Mouse (Mus musculus): ENCODE data around the gene Rnf167. TPM values are rescaled to one million over a fixed set of nuclear protein-coding genes. Genes with fewer than 3 reads are reported as not detected.

Gene Rnf167
- polyA plus RNA-seq, 1 experiment, result 16.7 TPM

- TF ChIP-seq CEBPB (IDR thresholded peaks at IDR 0.05; ENCODE audit: insufficient read depth, poor library complexity, severe bottlenecking) (0 out of 2 replicates have a peak, but pooled peaks have one; percentile 36), SRF (IDR thresholded peaks at IDR 0.05; ENCODE audit: control insufficient read depth, insufficient read length, low read depth) (no peak), USF1 (IDR thresholded peaks at IDR 0.05; ENCODE audit: low read depth) (no peak), POLR2AphosphoS2 (IDR thresholded peaks at IDR 0.05; ENCODE audit: insufficient read length, low read depth) (peak; percentile 43), TCF12 (IDR thresholded peaks at IDR 0.05; ENCODE audit: insufficient read depth, poor library complexity, severe bottlenecking) (no peak), REST (IDR thresholded peaks at IDR 0.05; ENCODE audit: insufficient read depth, insufficient read length) (no peak), MYOD1 (IDR thresholded peaks at IDR 0.05; ENCODE audit: control insufficient read depth in 1 of 3, insufficient read length in 2 of 3, low read depth in 2 of 3) (no peak), TCF3 (IDR thresholded peaks at IDR 0.05; ENCODE audit: insufficient read length, low read depth) (no peak), POLR2A (IDR thresholded peaks at IDR 0.05; ENCODE audit: insufficient read length, low read depth) (no peak), E2F4 (IDR thresholded peaks at IDR 0.05; ENCODE audit: insufficient read depth) (no peak)
- H3K4me2 ChIP-seq (ENCODE audit: low read depth), result no peak overlapping the region
- no peak overlapping the region for H3K4me3 ChIP-seq
- H3K27me3 ChIP-seq (ENCODE audit: control insufficient read depth, insufficient read depth, insufficient read length), result no peaks in the 10 kb centered on the region
- H3K79me2 ChIP-seq (ENCODE audit: control insufficient read depth, insufficient read depth), result no peaks in the 10 kb centered on the region
- peaks cover 9% of the 10 kb centered on the region for H3K36me3 ChIP-seq (ENCODE audit: control insufficient read depth, insufficient read depth)
- H3ac ChIP-seq (ENCODE audit: control insufficient read depth, insufficient read length), result no peak overlapping the region
Measured at GRCm38 (mm10) chr11:70639976-70640375, 7.1 kb upstream of the Rnf167 start.

- H3K36me3 ChIP-seq (ENCODE audit: control insufficient read depth, insufficient read depth), result peaks cover 9% of the 10 kb centered on the region
- TF ChIP-seq CEBPB (IDR thresholded peaks at IDR 0.05; ENCODE audit: insufficient read depth, poor library complexity, severe bottlenecking) (no peak), POLR2AphosphoS2 (IDR thresholded peaks at IDR 0.05; ENCODE audit: insufficient read length, low read depth) (peak; percentile 50)
- peaks cover 10% of the 10 kb centered on the region for H3K79me2 ChIP-seq (ENCODE audit: control insufficient read depth, insufficient read depth)
- H3K27me3 ChIP-seq (ENCODE audit: control insufficient read depth, insufficient read depth, insufficient read length), result no peaks in the 10 kb centered on the region
- no peak overlapping the region for H3K4me2 ChIP-seq (ENCODE audit: low read depth)
- H3K4me3 ChIP-seq, result no peak overlapping the region
- no peak overlapping the region for H3ac ChIP-seq (ENCODE audit: control insufficient read depth, insufficient read length)
Measured at GRCm38 (mm10) chr11:70641241-70641640, 5.8 kb upstream of the Rnf167 start.

DNA sequence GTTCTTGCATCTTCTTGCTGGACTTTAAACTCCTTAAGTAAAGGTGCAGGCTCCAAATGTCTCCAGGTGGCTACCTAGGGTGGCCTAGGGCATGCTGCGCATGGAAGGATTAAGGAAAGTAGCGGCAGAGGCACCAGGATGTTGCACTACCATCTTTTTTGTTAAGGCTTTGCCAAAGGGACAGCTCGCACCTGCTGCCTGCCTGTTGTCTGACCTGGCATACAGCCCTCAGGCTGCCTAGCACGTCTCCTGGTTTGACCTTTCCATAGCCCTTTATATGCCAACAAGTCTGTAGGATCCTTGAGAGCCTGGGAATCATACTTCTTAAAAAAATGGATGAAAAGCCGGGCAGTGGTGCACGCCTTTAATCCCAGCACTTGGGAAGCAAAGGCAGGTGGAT lies 4.0 kb upstream of the Rnf167 start:
- H3ac ChIP-seq (ENCODE audit: control insufficient read depth, insufficient read length), result no peak overlapping the region
- H3K4me2 ChIP-seq (ENCODE audit: low read depth), result no peak overlapping the region
- no peak overlapping the region for H3K4me3 ChIP-seq
- H3K36me3 ChIP-seq (ENCODE audit: control insufficient read depth, insufficient read depth), result peaks cover 9% of the 10 kb centered on the region
- peaks cover 15% of the 10 kb centered on the region for H3K79me2 ChIP-seq (ENCODE audit: control insufficient read depth, insufficient read depth)
- H3K27me3 ChIP-seq (ENCODE audit: control insufficient read depth, insufficient read depth, insufficient read length), result no peaks in the 10 kb centered on the region
- TF ChIP-seq POLR2A (IDR thresholded peaks at IDR 0.05; ENCODE audit: insufficient read length, low read depth), result no peak
- peak in 1 of 3 experiments; percentile 53 for TF ChIP-seq MYOD1 (IDR thresholded peaks at IDR 0.05; ENCODE audit: control insufficient read depth in 1 of 3, insufficient read length in 2 of 3, low read depth in 2 of 3)
- TF ChIP-seq CEBPB (IDR thresholded peaks at IDR 0.05; ENCODE audit: insufficient read depth, poor library complexity, severe bottlenecking), result no peak
- TF ChIP-seq SRF (IDR thresholded peaks at IDR 0.05; ENCODE audit: control insufficient read depth, insufficient read length, low read depth), result no peak
- TF ChIP-seq MYOG (IDR thresholded peaks at IDR 0.05; ENCODE audit: control insufficient read depth in 1 of 3, insufficient read depth in 1 of 3, insufficient read length in 2 of 3, low read depth in 2 of 3), result no peak
- TF ChIP-seq POLR2AphosphoS2 (IDR thresholded peaks at IDR 0.05; ENCODE audit: insufficient read length, low read depth), result no peak

DNA sequence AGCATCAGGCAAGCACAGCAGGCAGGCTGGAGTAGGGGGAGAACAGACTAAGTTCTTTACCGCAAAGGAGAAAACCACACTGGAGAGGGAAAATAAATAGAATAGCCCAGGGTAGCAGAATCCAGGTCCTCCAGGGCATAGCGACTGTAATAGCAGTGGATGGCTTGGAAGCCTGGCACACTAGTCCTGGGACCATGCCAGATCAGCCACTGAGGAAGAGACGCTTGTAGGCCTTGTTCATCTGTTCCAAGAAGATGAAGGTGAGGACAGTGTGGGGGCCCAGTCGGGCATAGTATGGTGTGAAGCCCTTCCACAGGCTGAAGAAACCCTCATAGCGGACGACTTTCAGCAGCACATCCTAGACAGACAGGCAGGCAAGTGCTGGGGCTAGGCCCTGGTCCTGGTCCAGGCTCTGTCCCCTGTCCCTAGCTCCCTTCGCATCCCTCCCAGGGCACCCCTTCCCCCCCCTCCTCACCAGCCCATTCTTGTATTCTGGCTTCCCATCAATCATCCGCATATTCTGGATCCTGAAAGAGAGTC lies 2.4 kb upstream of the Rnf167 start:
- H3K4me2 ChIP-seq (ENCODE audit: low read depth), result no peak overlapping the region
- no peak for TF ChIP-seq TCF12 (IDR thresholded peaks at IDR 0.05; ENCODE audit: insufficient read depth, poor library complexity, severe bottlenecking)
- no peak for TF ChIP-seq MYOD1 (IDR thresholded peaks at IDR 0.05; ENCODE audit: control insufficient read depth in 1 of 3, insufficient read length in 2 of 3, low read depth in 2 of 3)
- no peak for TF ChIP-seq MAX (IDR thresholded peaks at IDR 0.05; ENCODE audit: low read depth)
- TF ChIP-seq E2F4 (IDR thresholded peaks at IDR 0.05; ENCODE audit: insufficient read depth), result no peak
- TF ChIP-seq SRF (IDR thresholded peaks at IDR 0.05; ENCODE audit: control insufficient read depth, insufficient read length, low read depth), result no peak
- no peak for TF ChIP-seq CEBPB (IDR thresholded peaks at IDR 0.05; ENCODE audit: insufficient read depth, poor library complexity, severe bottlenecking)
- TF ChIP-seq MYOG (IDR thresholded peaks at IDR 0.05; ENCODE audit: control insufficient read depth in 1 of 3, insufficient read depth in 1 of 3, insufficient read length in 2 of 3, low read depth in 2 of 3), result no peak
- TF ChIP-seq POLR2AphosphoS2 (IDR thresholded peaks at IDR 0.05; ENCODE audit: insufficient read length, low read depth), result no peak
- TF ChIP-seq POLR2A (IDR thresholded peaks at IDR 0.05; ENCODE audit: insufficient read length, low read depth), result no peak
- TF ChIP-seq TCF3 (IDR thresholded peaks at IDR 0.05; ENCODE audit: insufficient read length, low read depth), result no peak
- no peak for TF ChIP-seq REST (IDR thresholded peaks at IDR 0.05; ENCODE audit: insufficient read depth, insufficient read length)
- H3K27me3 ChIP-seq (ENCODE audit: control insufficient read depth, insufficient read depth, insufficient read length), result no peaks in the 10 kb centered on the region
- no peak overlapping the region for H3K4me3 ChIP-seq
- no peak overlapping the region for H3ac ChIP-seq (ENCODE audit: control insufficient read depth, insufficient read length)
- peaks cover 15% of the 10 kb centered on the region for H3K79me2 ChIP-seq (ENCODE audit: control insufficient read depth, insufficient read depth)
- peaks cover 18% of the 10 kb centered on the region for H3K36me3 ChIP-seq (ENCODE audit: control insufficient read depth, insufficient read depth)

- Histone ChIP-seq H3ac (ENCODE audit: control insufficient read depth, insufficient read length) (peak overlapping the region; percentile 62), H3K36me3 (ENCODE audit: control insufficient read depth, insufficient read depth) (peaks cover 28% of the 10 kb centered on the region), H3K79me2 (ENCODE audit: control insufficient read depth, insufficient read depth) (peaks cover 26% of the 10 kb centered on the region), H3K4me3 (peak overlapping the region; percentile 62), H3K27me3 (ENCODE audit: control insufficient read depth, insufficient read depth, insufficient read length) (no peaks in the 10 kb centered on the region), H3K4me2 (ENCODE audit: low read depth) (peak overlapping the region; percentile 91)
- no peak for TF ChIP-seq MYOG (IDR thresholded peaks at IDR 0.05; ENCODE audit: control insufficient read depth in 1 of 3, insufficient read depth in 1 of 3, insufficient read length in 2 of 3, low read depth in 2 of 3)
- TF ChIP-seq POLR2A (IDR thresholded peaks at IDR 0.05; ENCODE audit: insufficient read length, low read depth), result no peak
- TF ChIP-seq E2F4 (IDR thresholded peaks at IDR 0.05; ENCODE audit: insufficient read depth), result no peak
- TF ChIP-seq USF1 (IDR thresholded peaks at IDR 0.05; ENCODE audit: low read depth), result no peak
- TF ChIP-seq MAX (IDR thresholded peaks at IDR 0.05; ENCODE audit: low read depth), result no peak
- TF ChIP-seq REST (IDR thresholded peaks at IDR 0.05; ENCODE audit: insufficient read depth, insufficient read length), result no peak
- TF ChIP-seq MYOD1 (IDR thresholded peaks at IDR 0.05; ENCODE audit: control insufficient read depth in 1 of 3, insufficient read length in 2 of 3, low read depth in 2 of 3), result no peak
- no peak for TF ChIP-seq CEBPB (IDR thresholded peaks at IDR 0.05; ENCODE audit: insufficient read depth, poor library complexity, severe bottlenecking)
- TF ChIP-seq TCF12 (IDR thresholded peaks at IDR 0.05; ENCODE audit: insufficient read depth, poor library complexity, severe bottlenecking), result no peak
- TF ChIP-seq TCF3 (IDR thresholded peaks at IDR 0.05; ENCODE audit: insufficient read length, low read depth), result no peak
- no peak for TF ChIP-seq SRF (IDR thresholded peaks at IDR 0.05; ENCODE audit: control insufficient read depth, insufficient read length, low read depth)
- TF ChIP-seq POLR2AphosphoS2 (IDR thresholded peaks at IDR 0.05; ENCODE audit: insufficient read length, low read depth), result no peak
Measured at GRCm38 (mm10) chr11:70645461-70646258, 1.4 kb upstream of the Rnf167 start.

Measured in myocyte (in vitro differentiated cells).